Mouse (Mus musculus) ovary, postnatal 10 days (tissue): ENCODE measurements around the gene Nucks1.
"Not testable (repeated sequence)": the region's sequence is repeated elsewhere in the genome, so short reads cannot be mapped to it uniquely, and the experiment has no call there.

Experiments used
- DNase-seq: peaks from one replicate; pipeline ENCODE4 v3.0.0; 2022; ENCODE audit warnings: low spot score

Gene Nucks1

GRCm38 (mm10) chr1:131910001-131910648 is at the start of gene Nucks1:
TSS of gene Nucks1 (plus strand) at chr1:131910534.
- peak; percentile 91 for DNase-seq

DNA sequence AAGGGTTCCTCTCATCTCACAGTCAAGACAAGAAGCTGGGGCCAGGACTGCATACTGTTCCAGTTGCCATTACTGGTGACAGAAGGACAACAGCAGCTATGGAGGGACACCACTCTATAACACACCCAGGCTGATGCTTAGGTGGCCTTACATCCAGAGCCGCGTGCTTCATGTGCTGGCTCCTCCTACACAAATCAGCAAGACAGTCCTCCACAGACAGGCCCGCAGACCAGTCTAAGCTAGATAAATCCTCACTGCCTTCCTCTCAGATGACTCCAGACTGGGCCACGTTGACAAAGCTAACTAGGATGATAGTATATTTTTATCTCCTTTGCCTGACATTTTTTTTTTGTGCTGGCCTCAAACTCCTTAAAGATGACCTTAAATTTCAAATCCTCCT is 48.5 kb upstream of the Nucks1 start:
- no peak for DNase-seq

- DNase-seq = no peak
These were observed 44.7 kb upstream of the Nucks1 start for GRCm38 (mm10) chr1:131865596-131865995.

DNA sequence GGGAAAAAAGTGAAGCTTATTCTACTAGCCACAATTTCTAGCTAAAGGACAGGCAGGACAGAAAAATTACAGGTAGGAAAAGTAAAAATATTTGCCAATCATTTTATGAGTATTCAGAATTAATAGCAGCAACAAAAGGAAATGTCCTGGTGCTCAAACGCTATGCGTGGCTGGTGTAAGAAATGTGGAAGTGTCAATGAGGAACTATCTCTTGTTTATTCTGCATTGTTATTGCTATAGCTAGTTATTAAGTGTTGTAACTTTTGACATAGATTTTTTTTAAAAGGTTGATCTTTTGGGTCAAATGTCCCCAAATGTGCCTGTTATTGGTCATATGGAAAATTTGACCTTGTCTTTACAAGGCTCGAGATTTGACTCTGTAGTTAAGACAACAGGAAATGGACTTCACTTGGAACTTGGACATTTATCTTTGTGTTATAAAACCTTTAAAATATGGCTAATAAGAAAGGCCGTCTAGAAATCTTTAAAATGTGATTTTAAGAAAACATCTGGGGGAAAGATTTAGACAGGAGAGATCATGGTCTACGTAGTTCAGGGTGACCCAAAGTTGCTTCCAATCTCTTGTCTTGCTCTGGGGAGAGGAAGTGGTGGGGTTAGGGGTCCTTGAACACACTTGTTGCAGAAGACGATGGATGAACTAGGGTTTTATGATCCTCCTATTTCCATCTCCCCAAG is 43.9 kb upstream of the Nucks1 start:
- DNase-seq = no peak

GRCm38 (mm10) chr1:131867093-131867945 is 43.0 kb upstream of the Nucks1 start, which contains the start of gene Rab29:
TSS of gene Rab29 (plus strand) at chr1:131867224.
- peak; percentile 71 for DNase-seq

GRCm38 (mm10) chr1:131867946-131868290 is 42.4 kb upstream of the Nucks1 start:
- DNase-seq = no peak

GRCm38 (mm10) chr1:131869561-131869960 is 40.8 kb upstream of the Nucks1 start:
- DNase-seq = no peak

DNA sequence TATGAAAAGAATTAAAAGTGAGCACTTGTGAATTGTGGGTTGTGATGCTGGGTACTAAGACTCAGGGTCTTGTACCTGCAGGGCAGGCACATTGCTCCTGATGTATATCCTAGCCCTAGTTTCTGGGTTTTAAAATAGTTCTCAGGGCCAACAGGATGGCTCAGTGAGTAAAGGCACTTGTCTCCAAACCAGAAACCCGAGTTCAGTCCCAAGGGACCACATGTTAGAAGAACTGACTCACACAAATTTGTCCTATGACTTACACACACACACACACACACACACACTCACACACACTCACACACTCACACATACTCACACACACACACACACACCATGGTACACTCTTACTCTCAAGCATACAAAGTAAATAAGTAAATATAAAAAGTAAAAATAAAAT is 37.5 kb upstream of the Nucks1 start:
- no peak for DNase-seq

DNA sequence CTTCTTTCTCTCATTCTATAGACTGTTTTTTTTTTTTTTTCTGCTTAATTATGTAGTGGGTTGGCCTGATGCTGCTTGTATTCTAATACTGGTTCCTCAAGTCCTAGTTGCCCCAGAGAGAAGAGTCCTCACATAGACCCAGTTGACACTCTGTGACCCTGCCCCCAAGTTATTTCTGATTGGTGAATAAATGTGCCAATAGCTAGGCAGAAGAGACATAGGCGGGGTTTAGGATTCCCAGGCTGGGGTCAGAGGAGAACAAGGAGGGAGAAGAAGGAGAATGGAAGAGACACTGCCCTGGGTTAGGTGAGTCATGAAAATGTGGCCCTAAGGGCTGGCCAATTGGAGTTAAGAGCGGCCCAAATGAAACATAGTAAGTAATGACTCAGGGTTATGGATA is 30.5 kb upstream of the Nucks1 start:
- DNase-seq = no peak

GRCm38 (mm10) chr1:131882787-131883186 is 27.5 kb upstream of the Nucks1 start:
- DNase-seq = no peak

- DNase-seq = no peak
These were observed 24.2 kb upstream of the Nucks1 start for GRCm38 (mm10) chr1:131886173-131886572.

GRCm38 (mm10) chr1:131886641-131887040 is 23.7 kb upstream of the Nucks1 start:
- no peak for DNase-seq

DNA sequence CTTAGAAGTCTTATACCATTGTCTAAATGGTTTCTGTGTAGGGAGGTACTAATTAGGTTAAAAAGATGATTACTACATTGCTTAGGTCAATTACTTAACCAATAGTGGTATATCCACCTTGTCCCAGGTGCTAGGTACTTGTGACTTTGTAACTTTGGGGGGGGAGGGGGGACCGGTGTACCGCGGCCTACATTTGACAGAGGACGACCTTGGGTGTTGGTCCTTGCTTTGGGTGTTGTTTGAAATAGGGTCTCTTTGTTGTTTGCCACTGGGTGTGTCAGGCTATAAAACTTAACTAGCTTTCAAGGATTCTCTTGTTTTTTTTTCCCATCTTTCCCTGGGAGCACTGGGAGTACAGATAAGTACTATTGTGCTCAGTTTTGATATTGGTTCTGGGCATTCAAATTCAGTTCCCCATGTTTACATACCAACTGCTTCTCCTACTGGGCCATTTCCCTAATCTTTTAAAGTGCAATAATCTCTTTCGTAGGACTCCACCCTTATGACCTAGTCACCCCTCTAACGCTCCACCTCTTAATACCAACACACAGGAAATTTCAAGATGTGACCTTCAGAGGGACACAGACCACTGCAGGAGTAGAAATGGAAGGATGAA is 20.2 kb upstream of the Nucks1 start:
- no peak for DNase-seq

DNA sequence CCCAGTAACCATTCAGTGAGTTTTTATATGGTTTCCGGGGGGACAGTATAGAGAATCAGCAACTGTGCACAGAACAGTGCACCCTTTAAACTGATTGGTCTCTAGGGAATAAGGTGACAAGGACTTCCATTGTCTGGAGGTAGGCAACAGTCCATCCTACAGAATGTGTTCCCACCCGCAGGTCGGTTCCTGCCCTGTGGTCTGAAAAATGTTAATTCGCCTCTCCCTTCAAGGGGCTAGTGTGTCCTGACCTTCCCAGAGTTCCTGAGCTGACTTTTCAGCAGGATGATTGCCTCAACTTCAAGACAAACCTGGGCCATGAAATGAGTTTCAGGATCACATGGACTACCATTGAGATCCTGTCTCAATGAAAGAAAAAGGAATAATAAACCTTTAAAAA is 18.9 kb upstream of the Nucks1 start:
- no peak for DNase-seq

DNA sequence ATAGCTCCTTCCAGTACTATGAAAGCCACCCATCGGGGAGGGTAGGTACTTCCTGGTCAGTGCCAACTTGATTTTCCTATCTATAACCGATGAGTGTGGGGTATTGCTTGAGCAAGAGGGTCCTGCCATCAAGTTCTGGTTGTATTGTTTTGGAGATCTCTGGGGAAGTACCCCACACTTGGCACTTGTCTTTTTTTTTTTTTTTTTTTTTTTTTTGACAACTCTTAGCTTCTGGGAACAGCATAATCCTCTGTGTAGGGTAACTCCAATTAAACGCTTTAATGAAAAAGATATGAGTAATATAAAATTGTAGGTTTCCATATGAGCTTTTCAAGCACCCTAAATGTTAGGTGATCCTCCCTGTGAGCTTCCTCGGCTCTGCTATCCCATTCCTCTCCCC is 7.7 kb upstream of the Nucks1 start:
- DNase-seq = no peak

DNA sequence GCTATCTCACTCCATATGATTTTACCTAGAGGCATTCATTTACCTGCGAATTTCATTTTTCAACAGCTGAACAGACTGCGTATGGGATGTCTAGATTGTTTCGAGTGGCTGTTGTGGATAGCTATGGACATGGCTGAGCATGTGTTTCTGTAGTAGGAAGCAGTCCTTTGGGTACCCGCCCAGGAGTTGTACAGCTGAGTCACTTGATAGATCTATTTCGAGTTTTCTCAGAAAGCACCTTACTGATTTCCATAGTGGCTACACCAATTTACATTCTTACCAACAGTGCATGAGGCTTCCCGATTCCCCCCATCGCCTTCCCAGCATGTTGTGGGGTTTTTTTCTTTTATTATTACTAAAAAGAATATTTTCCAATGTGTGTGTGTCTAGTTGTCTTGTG is 7.1 kb upstream of the Nucks1 start:
- no peak for DNase-seq

GRCm38 (mm10) chr1:131905497-131905896 is 4.8 kb upstream of the Nucks1 start:
- DNase-seq = no peak

DNA sequence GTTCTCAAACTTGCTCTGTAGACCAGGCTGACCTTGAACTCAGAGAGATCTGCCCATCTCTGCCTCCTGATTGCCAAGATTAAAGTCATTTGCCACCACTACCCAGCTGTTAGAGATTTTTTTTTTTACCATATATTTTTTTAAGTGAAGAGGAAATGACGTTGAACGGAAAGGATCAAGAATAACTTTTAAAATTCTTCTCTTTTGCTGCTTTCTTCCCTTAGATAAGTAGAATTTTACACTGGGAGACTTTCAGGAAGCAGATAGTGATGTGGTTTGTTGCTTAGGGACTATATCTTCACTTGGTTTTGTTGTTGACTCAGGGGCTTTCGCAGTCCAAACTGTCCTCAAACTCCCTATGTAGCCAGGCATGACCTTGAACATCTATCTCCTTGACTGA is 1.9 kb upstream of the Nucks1 start:
- DNase-seq = no peak

DNA sequence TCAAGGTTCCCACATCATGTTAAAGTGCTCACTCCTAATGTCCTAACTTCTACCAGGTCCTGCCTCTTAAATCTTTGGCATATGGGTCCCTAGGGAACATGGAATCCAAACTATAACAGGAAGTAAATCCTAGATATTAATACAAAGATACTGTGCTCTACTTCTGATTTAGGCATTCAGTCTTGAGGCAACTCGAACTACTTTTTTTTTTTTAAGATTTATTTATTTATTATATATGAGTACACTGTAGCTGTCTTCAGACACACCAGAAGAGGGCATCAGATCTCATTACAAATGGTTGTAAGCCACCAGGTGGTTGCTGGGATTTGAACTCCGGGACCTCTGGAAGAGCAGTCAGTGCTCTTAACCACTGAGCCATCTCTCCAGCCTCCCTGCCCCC is 1.1 kb upstream of the Nucks1 start:
- not testable (repeated sequence) for DNase-seq

- DNase-seq = peak; percentile 77
These were observed 582 bp downstream of the Nucks1 start for GRCm38 (mm10) chr1:131910674-131911558.

DNA sequence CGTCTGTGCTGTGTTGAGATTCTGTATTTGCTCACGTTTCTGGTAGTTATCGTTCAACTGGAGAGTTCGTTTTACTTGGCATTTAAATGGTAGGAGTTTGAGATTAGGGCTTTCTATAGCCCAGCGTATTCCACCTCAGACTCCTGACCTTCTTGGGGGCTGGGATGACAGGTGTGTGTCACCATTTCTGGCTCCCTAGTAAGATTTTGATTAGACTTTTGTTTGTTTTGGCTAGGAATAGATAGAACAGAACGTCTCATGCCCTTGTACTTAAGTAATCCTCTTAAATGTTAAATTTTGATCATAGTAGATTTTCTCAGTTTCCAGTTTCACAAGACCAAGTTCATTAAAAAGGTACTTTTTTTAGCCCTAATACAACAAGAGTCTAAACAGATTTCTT is 7.3 kb downstream of the Nucks1 start:
- DNase-seq = no peak

DNA sequence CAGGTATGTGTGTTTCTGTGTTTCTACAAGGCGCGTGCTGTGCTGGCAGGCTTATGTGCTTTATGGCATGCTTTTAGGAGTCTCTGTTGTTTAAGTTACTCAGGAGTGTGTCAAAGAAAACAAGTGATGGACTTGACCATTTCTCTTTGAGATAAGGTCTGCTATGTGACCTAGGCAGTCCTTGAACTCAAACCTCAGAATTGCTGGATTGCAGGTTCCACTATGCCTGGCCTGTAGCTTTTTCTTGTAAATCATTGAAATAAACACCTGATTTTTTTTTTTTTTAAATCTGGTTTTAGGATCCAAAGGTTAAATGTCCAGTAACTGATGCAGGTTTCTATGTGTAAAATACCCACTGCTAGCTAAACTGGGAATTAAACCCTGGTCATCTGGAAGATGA is 8.7 kb downstream of the Nucks1 start:
- DNase-seq = no peak
